Mouse (Mus musculus): Measurements from ENCODE around the gene Tfcp2l1. TPM values are rescaled to one million over a fixed set of nuclear protein-coding genes. Genes with fewer than 3 reads are reported as not detected.

Gene Tfcp2l1
- polyA plus RNA-seq (2014; fragmentation: Nextera tagmentation; extraction: Ambion mirVana), result 0.11 and 0.20 TPM in 2 replicates

- Histone ChIP-seq H3K27me3 (ENCODE audit: control insufficient read depth, insufficient read depth, low read length) (peaks cover 20% of the 10 kb centered on the region), H3K4me1 (ENCODE audit: control insufficient read depth, insufficient read depth, low read length) (no peaks in the 10 kb centered on the region; the same call in 1 of the 2 replicates), H3K9ac (replicated peaks; ENCODE audit: low read length) (peak within 1 kb of the TSS; percentile 50), H3K4me3 (ENCODE audit: low read depth, low read length) (peak within 1 kb of the TSS; percentile 44), H3K36me3 (replicated peaks; ENCODE audit: control insufficient read depth, insufficient read depth, low read depth, low read length) (no peaks in the 10 kb centered on the region), H3K4me2 (ENCODE audit: low read depth, low read length) (peak within 1 kb of the TSS; percentile 91), H3K27ac (replicated peaks; ENCODE audit: low read depth, low read length) (no peak within 1 kb of the TSS), H3K9me3 (replicated peaks; ENCODE audit: control insufficient read depth, low read length) (no peaks in the 10 kb centered on the region)
- ATAC-seq (replicated peaks; ENCODE audit: insufficient number of reproducible peaks, low FRiP score, low TSS enrichment, low read depth), result peak; percentile 64
- peak; percentile 72 for DNase-seq (ENCODE audit: low spot score)
- under 1% methylated on average over 48 of the region's 48 CpGs for WGBS
Observed at GRCm38 (mm10) chr1:118627781-118628464, at the start of gene Tfcp2l1. TSS of gene Tfcp2l1 (plus strand) at chr1:118627945.

GRCm38 (mm10) chr1:118580174-118580702 is 47.5 kb upstream of the Tfcp2l1 start:
- Histone ChIP-seq H3K4me3 (ENCODE audit: low read depth, low read length) (no peak overlapping the region), H3K36me3 (replicated peaks; ENCODE audit: control insufficient read depth, insufficient read depth, low read depth, low read length) (peaks cover 6% of the 10 kb centered on the region), H3K9ac (replicated peaks; ENCODE audit: low read length) (no peak overlapping the region), H3K27ac (replicated peaks; ENCODE audit: low read depth, low read length) (no peak overlapping the region), H3K9me3 (replicated peaks; ENCODE audit: control insufficient read depth, low read length) (no peaks in the 10 kb centered on the region), H3K4me2 (ENCODE audit: low read depth, low read length) (no peak overlapping the region), H3K27me3 (ENCODE audit: control insufficient read depth, insufficient read depth, low read length) (no peaks in the 10 kb centered on the region), H3K4me1 (ENCODE audit: control insufficient read depth, insufficient read depth, low read length) (no peaks in the 10 kb centered on the region)
- no peak for ATAC-seq (replicated peaks; ENCODE audit: insufficient number of reproducible peaks, low FRiP score, low TSS enrichment, low read depth)
- WGBS, result 95% methylated on average over 2 of the region's 2 CpGs
- no peak for DNase-seq (ENCODE audit: low spot score)

- no peak overlapping the region for H3K9ac ChIP-seq (replicated peaks; ENCODE audit: low read length)
- ATAC-seq (replicated peaks; ENCODE audit: insufficient number of reproducible peaks, low FRiP score, low TSS enrichment, low read depth), result no peak
- peaks cover 6% of the 10 kb centered on the region for H3K36me3 ChIP-seq (replicated peaks; ENCODE audit: control insufficient read depth, insufficient read depth, low read depth, low read length)
- H3K9me3 ChIP-seq (replicated peaks; ENCODE audit: control insufficient read depth, low read length), result no peaks in the 10 kb centered on the region
- WGBS, result 97% methylated on average over 8 of the region's 8 CpGs
- H3K27me3 ChIP-seq (ENCODE audit: control insufficient read depth, insufficient read depth, low read length), result no peaks in the 10 kb centered on the region
- no peak overlapping the region for H3K4me2 ChIP-seq (ENCODE audit: low read depth, low read length)
- no peaks in the 10 kb centered on the region for H3K4me1 ChIP-seq (ENCODE audit: control insufficient read depth, insufficient read depth, low read length)
- DNase-seq (ENCODE audit: low spot score), result no peak
- no peak overlapping the region for H3K4me3 ChIP-seq (ENCODE audit: low read depth, low read length)
- H3K27ac ChIP-seq (replicated peaks; ENCODE audit: low read depth, low read length), result no peak overlapping the region
Observed at GRCm38 (mm10) chr1:118581179-118581578, 46.6 kb upstream of the Tfcp2l1 start.

GRCm38 (mm10) chr1:118589721-118590120 is 38.0 kb upstream of the Tfcp2l1 start:
- no peaks in the 10 kb centered on the region for H3K4me1 ChIP-seq (ENCODE audit: control insufficient read depth, insufficient read depth, low read length)
- no peaks in the 10 kb centered on the region for H3K9me3 ChIP-seq (replicated peaks; ENCODE audit: control insufficient read depth, low read length)
- no peaks in the 10 kb centered on the region for H3K27me3 ChIP-seq (ENCODE audit: control insufficient read depth, insufficient read depth, low read length)
- no peak overlapping the region for H3K4me3 ChIP-seq (ENCODE audit: low read depth, low read length)
- 82% methylated on average over 5 of the region's 5 CpGs for WGBS
- ATAC-seq (replicated peaks; ENCODE audit: insufficient number of reproducible peaks, low FRiP score, low TSS enrichment, low read depth) (no peak), DNase-seq (ENCODE audit: low spot score) (no peak)
- H3K36me3 ChIP-seq (replicated peaks; ENCODE audit: control insufficient read depth, insufficient read depth, low read depth, low read length), result peaks cover 12% of the 10 kb centered on the region
- H3K9ac ChIP-seq (replicated peaks; ENCODE audit: low read length), result no peak overlapping the region
- no peak overlapping the region for H3K27ac ChIP-seq (replicated peaks; ENCODE audit: low read depth, low read length)
- no peak overlapping the region for H3K4me2 ChIP-seq (ENCODE audit: low read depth, low read length)

GRCm38 (mm10) chr1:118592933-118593332 is 34.8 kb upstream of the Tfcp2l1 start:
- DNase-seq (ENCODE audit: low spot score) (no peak), ATAC-seq (replicated peaks; ENCODE audit: insufficient number of reproducible peaks, low FRiP score, low TSS enrichment, low read depth) (no peak)
- H3K36me3 ChIP-seq (replicated peaks; ENCODE audit: control insufficient read depth, insufficient read depth, low read depth, low read length), result peaks cover 12% of the 10 kb centered on the region
- no peaks in the 10 kb centered on the region for H3K4me1 ChIP-seq (ENCODE audit: control insufficient read depth, insufficient read depth, low read length)
- H3K27ac ChIP-seq (replicated peaks; ENCODE audit: low read depth, low read length), result no peak overlapping the region
- H3K9me3 ChIP-seq (replicated peaks; ENCODE audit: control insufficient read depth, low read length), result no peaks in the 10 kb centered on the region
- no peaks in the 10 kb centered on the region for H3K27me3 ChIP-seq (ENCODE audit: control insufficient read depth, insufficient read depth, low read length)
- WGBS, result 96% methylated on average over 4 of the region's 4 CpGs
- no peak overlapping the region for H3K9ac ChIP-seq (replicated peaks; ENCODE audit: low read length)
- H3K4me2 ChIP-seq (ENCODE audit: low read depth, low read length), result no peak overlapping the region
- no peak overlapping the region for H3K4me3 ChIP-seq (ENCODE audit: low read depth, low read length)

- Histone ChIP-seq H3K4me2 (ENCODE audit: low read depth, low read length) (no peak overlapping the region), H3K36me3 (replicated peaks; ENCODE audit: control insufficient read depth, insufficient read depth, low read depth, low read length) (peaks cover 8% of the 10 kb centered on the region), H3K9me3 (replicated peaks; ENCODE audit: control insufficient read depth, low read length) (no peaks in the 10 kb centered on the region), H3K27ac (replicated peaks; ENCODE audit: low read depth, low read length) (no peak overlapping the region), H3K27me3 (ENCODE audit: control insufficient read depth, insufficient read depth, low read length) (no peaks in the 10 kb centered on the region), H3K9ac (replicated peaks; ENCODE audit: low read length) (no peak overlapping the region), H3K4me3 (ENCODE audit: low read depth, low read length) (no peak overlapping the region), H3K4me1 (ENCODE audit: control insufficient read depth, insufficient read depth, low read length) (no peaks in the 10 kb centered on the region)
- no peak for DNase-seq (ENCODE audit: low spot score)
- WGBS, result 80% methylated on average over 2 of the region's 2 CpGs
- ATAC-seq (replicated peaks; ENCODE audit: insufficient number of reproducible peaks, low FRiP score, low TSS enrichment, low read depth), result no peak
Observed at GRCm38 (mm10) chr1:118595395-118595794, 32.4 kb upstream of the Tfcp2l1 start.

GRCm38 (mm10) chr1:118597475-118598213 is 30.1 kb upstream of the Tfcp2l1 start:
- Histone ChIP-seq H3K4me2 (ENCODE audit: low read depth, low read length) (no peak overlapping the region), H3K9ac (replicated peaks; ENCODE audit: low read length) (no peak overlapping the region), H3K27ac (replicated peaks; ENCODE audit: low read depth, low read length) (no peak overlapping the region), H3K4me3 (ENCODE audit: low read depth, low read length) (no peak overlapping the region), H3K36me3 (replicated peaks; ENCODE audit: control insufficient read depth, insufficient read depth, low read depth, low read length) (peaks cover 6% of the 10 kb centered on the region), H3K4me1 (ENCODE audit: control insufficient read depth, insufficient read depth, low read length) (no peaks in the 10 kb centered on the region), H3K27me3 (ENCODE audit: control insufficient read depth, insufficient read depth, low read length) (no peaks in the 10 kb centered on the region), H3K9me3 (replicated peaks; ENCODE audit: control insufficient read depth, low read length) (no peaks in the 10 kb centered on the region)
- no peak for ATAC-seq (replicated peaks; ENCODE audit: insufficient number of reproducible peaks, low FRiP score, low TSS enrichment, low read depth)
- WGBS, result 83% methylated on average over 2 of the region's 2 CpGs
- no peak for DNase-seq (ENCODE audit: low spot score)

GRCm38 (mm10) chr1:118598339-118598738 is 29.4 kb upstream of the Tfcp2l1 start:
- DNase-seq (ENCODE audit: low spot score) (no peak), ATAC-seq (replicated peaks; ENCODE audit: insufficient number of reproducible peaks, low FRiP score, low TSS enrichment, low read depth) (no peak)
- Histone ChIP-seq H3K9me3 (replicated peaks; ENCODE audit: control insufficient read depth, low read length) (no peaks in the 10 kb centered on the region), H3K27me3 (ENCODE audit: control insufficient read depth, insufficient read depth, low read length) (no peaks in the 10 kb centered on the region), H3K36me3 (replicated peaks; ENCODE audit: control insufficient read depth, insufficient read depth, low read depth, low read length) (peaks cover 6% of the 10 kb centered on the region), H3K4me2 (ENCODE audit: low read depth, low read length) (no peak overlapping the region), H3K4me1 (ENCODE audit: control insufficient read depth, insufficient read depth, low read length) (no peaks in the 10 kb centered on the region), H3K4me3 (ENCODE audit: low read depth, low read length) (no peak overlapping the region), H3K27ac (replicated peaks; ENCODE audit: low read depth, low read length) (no peak overlapping the region), H3K9ac (replicated peaks; ENCODE audit: low read length) (no peak overlapping the region)
- 83% methylated on average over 3 of the region's 3 CpGs for WGBS

Measured in embryonic facial prominence, embryonic 11.5 days (tissue).